Mouse (Mus musculus) thymus, adult 2 months (tissue): ENCODE results near the gene Taf3. TPM values are rescaled to one million over a fixed set of nuclear protein-coding genes. Genes with fewer than 3 reads are reported as not detected.
A peak's percentile ranks its signal among the peaks of the same experiment; 100 is the strongest.

ENCODE experiments used
- DNase-seq: peaks from one replicate; pipeline ENCODE4 v3.0.0; 2021
- H3K27ac ChIP-seq: fragments of 200-500 bp; 2 replicates; pipeline ENCODE4 v1.5.1; 2012; ENCODE audit warnings: low read length, control low read depth; ENCODE audit not compliant: control insufficient read depth, insufficient read depth
- H3K27me3 ChIP-seq: fragments of 200-500 bp; 2 replicates; pipeline ENCODE4 v1.6.1; 2012; ENCODE audit warnings: mild to moderate bottlenecking, low read length, moderate library complexity, mixed read lengths; ENCODE audit not compliant: control insufficient read depth, insufficient read depth
- H3K36me3 ChIP-seq: fragments of 200-500 bp; 2 replicates; pipeline ENCODE4 v1.6.1; 2012; ENCODE audit warnings: mild to moderate bottlenecking, low read length, moderate library complexity; ENCODE audit not compliant: control insufficient read depth, insufficient read depth
- H3K4me1 ChIP-seq: fragments of 200-500 bp; replicated peaks from 2 replicates; pipeline ENCODE4 v1.6.1; 2012; ENCODE audit warnings: low read length; ENCODE audit not compliant: control insufficient read depth, insufficient read depth
- H3K4me3 ChIP-seq: fragments of 200-500 bp; 2 replicates; pipeline ENCODE4 v1.5.1; 2012; ENCODE audit warnings: mild to moderate bottlenecking, low read length, control low read depth, moderate library complexity; ENCODE audit not compliant: control insufficient read depth, insufficient read depth
- CTCF ChIP-seq: fragments of 200-500 bp; IDR thresholded peaks from 2 replicates; pipeline ENCODE4 v1.5.1; 2012; ENCODE audit warnings: mild to moderate bottlenecking, control low read depth, low read length, moderate library complexity, borderline replicate concordance; ENCODE audit not compliant: control insufficient read depth, poor library complexity, insufficient read depth; ENCODE audit errors: extremely low read depth
- POLR2A ChIP-seq: fragments of 200-500 bp; IDR thresholded peaks from 2 replicates; pipeline ENCODE4 v1.6.1; 2012; ENCODE audit warnings: mild to moderate bottlenecking, low read length, control low read depth, moderate library complexity; ENCODE audit not compliant: control insufficient read depth, poor library complexity, insufficient read depth; ENCODE audit errors: extremely low read depth
- WGBS: fragments of 180-500 bp; shearing (Covaris S2); methylation state at CpG from one replicate; pipeline ENCODE4 v1.1.7; 2018; 5-methylcytosine and 5-hydroxymethylcytosine counted together
- polyA plus RNA-seq: library from polyadenylated mRNA; depleted of rRNA; stranded (reverse); fragments of >200 nt; gene quantifications from 2 replicates; pipeline ENCODE4 v1.2.3, GENCODE M21; 2012

Gene Taf3
- polyA plus RNA-seq, 1 experiment: 10.0 TPM

GRCm38 (mm10) chr2:9886921-9887610, 161.3 kb downstream of the Taf3 start:
- H3K27ac ChIP-seq: no peak overlapping the region
- DNase-seq: no peak
- H3K4me1 ChIP-seq: peaks cover 38% of the 10 kb centered on the region
- no peak overlapping the region for H3K4me3 ChIP-seq
- 48% methylated on average over 7 of the region's 7 CpGs for WGBS
- TF ChIP-seq CTCF (no peak), POLR2A (no peak)
- H3K27me3 ChIP-seq: peaks cover 51% of the 10 kb centered on the region
- no peaks in the 10 kb centered on the region for H3K36me3 ChIP-seq

GRCm38 (mm10) chr2:9886031-9886430, 162.4 kb downstream of the Taf3 start:
- peaks cover 60% of the 10 kb centered on the region for H3K27me3 ChIP-seq

GRCm38 (mm10) chr2:9885217-9885770, 163.1 kb downstream of the Taf3 start:
- H3K36me3 ChIP-seq: no peaks in the 10 kb centered on the region
- TF ChIP-seq CTCF (no peak), POLR2A (no peak)
- H3K4me3 ChIP-seq: no peak overlapping the region
- DNase-seq: no peak
- peaks cover 62% of the 10 kb centered on the region for H3K27me3 ChIP-seq
- peaks cover 49% of the 10 kb centered on the region for H3K4me1 ChIP-seq
- WGBS: 67% methylated on average over 14 of the region's 14 CpGs
- H3K27ac ChIP-seq: no peak overlapping the region

More at GRCm38 (mm10) chr2:9886031-9886430, 162.4 kb downstream of the Taf3 start:
- DNase-seq: no peak
- Histone ChIP-seq H3K4me1 (peaks cover 47% of the 10 kb centered on the region), H3K27ac (no peak overlapping the region), H3K36me3 (no peaks in the 10 kb centered on the region), H3K4me3 (no peak overlapping the region)
- no peak for TF ChIP-seq POLR2A
- no peak for TF ChIP-seq CTCF
- WGBS: 83% methylated on average over 3 of the region's 3 CpGs

GRCm38 (mm10) chr2:9884533-9885216, 163.7 kb downstream of the Taf3 start:
- no peak for DNase-seq
- TF ChIP-seq POLR2A (no peak), CTCF (no peak)
- WGBS: 43% methylated on average over 15 of the region's 15 CpGs
- Histone ChIP-seq H3K4me3 (no peak overlapping the region), H3K27ac (no peak overlapping the region), H3K27me3 (peaks cover 57% of the 10 kb centered on the region), H3K36me3 (no peaks in the 10 kb centered on the region), H3K4me1 (peaks cover 44% of the 10 kb centered on the region)

- no peaks in the 10 kb centered on the region for H3K36me3 ChIP-seq
- H3K4me1 ChIP-seq: peaks cover 39% of the 10 kb centered on the region
- H3K27me3 ChIP-seq: peaks cover 55% of the 10 kb centered on the region
- peak overlapping the region; percentile 1; the same call in 1 of the 2 replicates for H3K4me3 ChIP-seq
- DNase-seq: no peak
- H3K27ac ChIP-seq: no peak overlapping the region
- TF ChIP-seq CTCF (no peak), POLR2A (no peak)
- 5% methylated on average over 27 of the region's 27 CpGs for WGBS
Observed at GRCm38 (mm10) chr2:9883803-9884532, 164.4 kb downstream of the Taf3 start.
